Mouse (Mus musculus) layer of hippocampus, postnatal 36 days (tissue): Measurements from ENCODE around the gene Fam228b. TPM values are rescaled to one million over a fixed set of nuclear protein-coding genes. Genes with fewer than 3 reads are reported as not detected.
"Not testable (repeated sequence)": the region's sequence is repeated elsewhere in the genome, so short reads cannot be mapped to it uniquely, and the experiment has no call there.

Experiments
- DNase-seq, 2 experiments: peaks; one replicate each; pipeline ENCODE4 v3.0.0; 2022
- total RNA-seq, 2 experiments: library from RNA; stranded (reverse); gene quantifications; 2 replicates each; pipeline ENCODE4 v1.2.3; 2021

The Fam228b gene
- total RNA-seq, 2 experiments from 2014 or later, result 17.5 to 25.6 TPM

DNA sequence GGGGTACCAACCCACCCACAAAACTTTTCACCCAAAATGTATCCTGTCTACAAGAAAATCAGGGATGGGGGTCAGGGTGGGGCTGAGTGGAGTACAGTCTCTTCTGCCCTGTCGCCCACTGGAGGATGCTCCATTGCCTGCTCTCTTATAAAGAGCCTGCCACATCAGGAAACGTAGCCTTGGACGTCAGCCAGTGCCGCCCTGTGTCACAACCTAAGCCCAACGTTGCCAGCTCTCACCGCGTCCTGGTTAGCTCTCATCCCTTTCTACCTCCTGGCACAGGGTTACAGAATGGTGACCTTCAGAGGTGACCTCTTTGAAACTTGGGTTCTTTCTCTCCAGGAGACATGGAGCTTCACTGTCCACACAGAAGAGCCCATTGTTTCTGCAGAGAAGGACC, 28.2 kb downstream of the Fam228b start:
- no peak for DNase-seq

- no peak for DNase-seq
These were observed 31.0 kb downstream of the Fam228b start, which contains the start of gene Fam228a for GRCm38 (mm10) chr12:4738031-4738576. Gene Fam228a (minus strand): TSS chr12:4738430.

DNA sequence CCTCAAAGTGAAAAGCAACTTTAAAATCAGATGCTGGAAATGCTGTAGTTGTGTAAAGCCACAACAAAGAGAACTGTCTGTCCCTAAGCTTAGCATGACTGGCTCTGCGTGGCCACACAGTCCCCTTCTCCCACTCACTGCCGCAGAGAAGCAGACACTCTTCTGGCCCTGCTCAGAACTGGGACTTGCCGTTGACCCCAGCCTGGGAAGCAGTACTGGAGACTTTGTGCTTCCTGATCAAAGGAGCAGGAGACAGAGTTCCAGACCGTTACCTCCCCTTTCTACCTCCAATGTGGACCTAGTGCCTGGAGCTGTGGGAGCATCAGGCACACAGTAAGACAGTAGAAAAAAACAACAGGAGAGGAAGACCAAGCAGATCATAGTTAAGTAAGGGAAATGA, 36.7 kb downstream of the Fam228b start:
- DNase-seq, result no peak

- DNase-seq, result no peak
These were observed 37.4 kb downstream of the Fam228b start for GRCm38 (mm10) chr12:4731629-4732028.

- DNase-seq, result no peak
These were observed 39.9 kb downstream of the Fam228b start for GRCm38 (mm10) chr12:4729165-4729564.

- no peak for DNase-seq
These were observed 49.0 kb downstream of the Fam228b start for GRCm38 (mm10) chr12:4719762-4720754.

- DNase-seq, result no peak
These were observed 49.9 kb downstream of the Fam228b start for GRCm38 (mm10) chr12:4719066-4719761.

DNA sequence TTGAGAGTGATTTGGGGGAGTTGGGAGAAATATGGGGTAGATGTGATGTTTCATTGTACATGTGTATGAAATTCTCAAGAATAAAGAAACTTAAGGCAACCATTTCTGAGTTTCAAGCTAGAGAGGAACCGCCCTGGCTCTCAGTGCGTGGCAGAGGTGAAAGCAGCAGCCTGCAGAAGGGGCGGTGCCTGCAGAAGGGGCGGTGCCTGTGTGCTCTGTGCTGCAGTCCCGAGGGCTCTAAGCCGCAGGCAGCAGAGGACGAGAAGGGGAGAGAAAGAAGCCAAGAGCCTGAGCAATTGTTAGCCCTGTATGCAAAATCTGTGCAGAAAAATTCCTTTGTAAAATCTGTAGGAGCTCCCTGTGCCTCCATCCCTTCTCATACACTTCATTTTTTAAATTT, 51.6 kb downstream of the Fam228b start:
- DNase-seq, result no peak

- no peak for DNase-seq
These were observed 53.5 kb downstream of the Fam228b start for GRCm38 (mm10) chr12:4715606-4716005.

DNA sequence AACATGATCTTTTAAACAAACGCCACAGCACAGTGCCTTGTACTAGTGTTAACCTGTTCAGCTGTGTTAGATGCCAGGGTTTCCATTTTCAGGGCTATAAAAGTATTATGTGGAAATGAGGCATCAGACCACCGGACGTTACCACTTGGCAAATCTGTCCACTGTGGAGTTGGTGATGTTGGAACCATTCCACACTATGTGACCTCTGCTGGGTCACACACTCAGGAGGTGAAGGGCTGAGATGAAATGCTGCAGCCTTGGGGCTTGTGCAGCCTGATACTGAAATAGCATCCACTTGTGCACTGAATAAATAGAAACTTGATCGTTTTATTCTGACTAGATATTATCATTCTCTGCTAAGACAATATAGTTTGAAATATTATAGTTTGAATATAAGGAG, 55.7 kb downstream of the Fam228b start:
- no peak for DNase-seq

DNA sequence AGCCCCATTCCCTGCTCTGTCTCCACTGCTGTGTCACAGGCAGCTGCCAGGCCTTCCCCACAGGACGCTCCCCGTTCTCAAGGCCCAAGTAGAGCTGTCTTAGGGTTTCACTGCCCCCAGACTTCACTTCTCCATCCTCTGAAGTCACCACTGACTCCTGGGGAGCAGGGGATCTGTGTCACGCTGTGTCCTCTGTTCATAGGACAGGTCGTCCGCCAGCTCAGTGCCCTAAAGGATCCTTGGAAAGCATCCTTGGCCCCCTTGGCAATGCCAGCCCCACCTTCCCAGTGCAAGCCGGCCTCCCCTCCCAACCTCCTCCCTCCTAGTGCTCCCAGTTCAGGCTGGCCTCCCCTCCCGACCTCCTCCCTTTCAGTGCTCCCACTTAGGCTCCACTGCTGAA, 59.1 kb downstream of the Fam228b start:
- no peak for DNase-seq

- no peak for DNase-seq
These were observed 60.0 kb downstream of the Fam228b start for GRCm38 (mm10) chr12:4708881-4709604.

DNA sequence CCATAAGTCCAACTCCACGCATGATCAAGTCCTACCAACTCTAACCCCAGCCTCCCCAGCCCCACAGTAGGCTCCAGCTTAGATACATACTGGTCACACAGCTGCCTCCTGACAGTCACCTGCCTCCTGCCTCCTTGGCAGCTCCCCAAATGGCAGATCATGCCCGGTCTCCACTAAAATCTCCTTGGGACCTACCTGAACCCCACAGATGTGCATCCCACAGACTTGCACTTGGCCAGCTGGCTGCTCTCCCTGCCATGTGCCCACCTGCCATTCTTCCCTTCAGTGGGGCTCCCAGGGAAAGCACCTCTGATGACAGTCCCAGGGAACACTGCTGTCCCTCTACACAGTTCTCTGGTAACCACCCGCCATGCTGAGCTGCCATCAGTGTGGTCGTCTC, 60.8 kb downstream of the Fam228b start:
- DNase-seq, result no peak

GRCm38 (mm10) chr12:4707488-4708017, 61.5 kb downstream of the Fam228b start:
- DNase-seq, result no peak

DNA sequence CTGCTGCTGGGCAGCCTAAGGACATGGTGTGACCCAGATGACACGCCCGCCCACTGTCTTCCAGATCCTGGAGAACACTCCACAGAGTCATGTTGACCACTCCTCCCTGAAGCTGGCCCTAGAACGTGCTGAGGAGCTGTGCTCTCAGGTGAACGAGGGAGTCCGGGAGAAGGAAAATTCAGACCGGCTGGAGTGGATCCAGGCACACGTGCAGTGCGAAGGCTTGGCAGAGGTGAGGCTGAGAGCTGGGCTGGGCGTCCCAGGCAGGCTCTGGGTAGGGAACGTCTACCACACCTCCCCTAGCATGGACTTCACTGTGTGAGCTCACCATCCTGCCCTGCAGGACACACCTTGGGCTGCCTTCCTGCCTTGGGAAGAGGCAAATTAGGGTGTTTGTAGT, 62.2 kb downstream of the Fam228b start:
- DNase-seq, result no peak

DNA sequence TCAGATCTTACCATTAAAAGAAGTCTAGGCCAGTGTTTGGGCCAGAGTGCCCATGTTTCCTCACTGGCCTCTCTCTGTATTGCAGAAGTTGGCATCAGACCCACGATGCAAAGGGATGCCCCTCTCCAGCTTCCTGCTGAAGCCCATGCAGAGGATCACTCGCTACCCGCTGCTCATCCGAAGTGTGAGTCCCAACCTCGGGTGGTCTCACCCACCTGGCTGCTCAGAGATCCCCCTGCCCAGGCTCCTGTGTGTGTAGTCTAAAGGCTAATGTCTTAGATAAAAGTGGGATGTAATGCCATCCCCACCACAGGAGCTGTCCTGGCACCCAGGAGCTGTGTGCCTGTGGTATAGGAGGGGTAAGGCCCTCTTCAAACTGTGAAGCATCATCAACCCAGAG, 62.9 kb downstream of the Fam228b start:
- DNase-seq, result no peak

DNA sequence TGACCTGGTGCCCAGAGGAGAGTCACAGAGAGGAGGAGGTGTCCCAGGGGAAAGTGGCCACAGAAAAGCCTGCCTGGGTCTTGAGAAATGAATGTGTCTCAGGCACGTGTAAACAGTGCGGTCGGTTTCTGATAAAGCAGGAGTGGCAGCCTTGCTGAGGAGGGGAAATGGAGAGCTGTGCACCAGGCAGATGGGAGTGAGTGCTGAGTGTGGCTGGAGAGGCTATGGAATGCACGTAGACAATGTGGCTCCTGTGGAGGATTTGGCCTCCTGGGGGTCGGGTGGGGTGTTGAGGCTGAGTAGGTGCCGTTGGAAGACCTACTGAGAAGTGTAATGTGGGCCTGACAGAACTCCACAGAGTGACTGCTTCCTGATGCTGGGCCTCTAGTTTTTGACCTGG, 63.4 kb downstream of the Fam228b start:
- not testable (repeated sequence) for DNase-seq

GRCm38 (mm10) chr12:4694534-4694933, 74.5 kb downstream of the Fam228b start:
- DNase-seq, result no peak

DNA sequence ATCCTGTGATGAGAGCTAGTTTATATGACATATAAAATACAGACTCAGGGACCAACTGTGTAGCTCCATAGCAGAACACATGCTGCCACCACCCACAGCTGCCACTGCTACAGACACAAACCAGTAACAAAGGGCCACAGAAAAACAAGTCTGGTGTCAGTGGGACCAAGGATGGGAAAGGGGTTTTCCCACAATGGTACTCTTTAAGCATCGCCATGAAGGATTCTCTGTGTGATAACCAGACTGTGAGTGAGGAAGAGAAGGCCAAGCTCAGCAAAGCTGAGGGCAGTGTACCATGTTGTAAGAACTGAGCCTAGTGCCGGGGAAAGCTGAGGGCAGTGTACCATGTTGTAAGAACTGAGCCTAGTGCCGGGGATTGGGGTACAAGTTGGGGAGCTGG, 77.9 kb downstream of the Fam228b start:
- DNase-seq, result no peak
